Mouse (Mus musculus) hindbrain, embryonic 15.5 days (tissue): Measurements from ENCODE around the gene Rexo4. TPM values are rescaled to one million over a fixed set of nuclear protein-coding genes. Genes with fewer than 3 reads are reported as not detected.

Experiments used
- ATAC-seq: fragments of 200-750 bp; cut with Nextera tagmentation; 2 replicates; pipeline ENCODE4 v1.8.0; 2017; ENCODE audit warnings: low read depth, moderate number of reproducible peaks, moderate TSS enrichment; ENCODE audit not compliant: low FRiP score
- H3K27ac ChIP-seq: fragments of 300-500 bp; sonication (generic); replicated peaks from 2 replicates; pipeline ENCODE4 v1.5.1; 2015; ENCODE audit warnings: mild to moderate bottlenecking, inconsistent platforms
- H3K27me3 ChIP-seq: fragments of 300-500 bp; sonication (generic); 2 replicates; pipeline ENCODE4 v1.6.1; 2015; ENCODE audit warnings: control low read depth, inconsistent platforms
- H3K36me3 ChIP-seq: fragments of 300-500 bp; sonication (generic); 2 replicates; pipeline ENCODE4 v1.6.1; 2015; ENCODE audit warnings: control low read depth, inconsistent platforms
- H3K4me1 ChIP-seq: fragments of 300-500 bp; sonication (generic); replicated peaks from 2 replicates; pipeline ENCODE4 v1.6.1; 2015; ENCODE audit warnings: control low read depth, inconsistent platforms
- H3K4me2 ChIP-seq: fragments of 300-500 bp; sonication (generic); 2 replicates; pipeline ENCODE4 v1.6.1; 2015; ENCODE audit warnings: moderate library complexity, mild to moderate bottlenecking, inconsistent platforms
- H3K4me3 ChIP-seq: fragments of 300-500 bp; sonication (generic); 2 replicates; pipeline ENCODE4 v1.5.1; 2015; ENCODE audit warnings: mild to moderate bottlenecking, inconsistent platforms
- H3K9ac ChIP-seq: fragments of 300-500 bp; sonication (generic); 2 replicates; pipeline ENCODE4 v1.6.1; 2015; ENCODE audit warnings: inconsistent platforms
- H3K9me3 ChIP-seq: fragments of 300-500 bp; sonication (generic); 2 replicates; pipeline ENCODE4 v1.6.1; 2016; ENCODE audit warnings: control low read depth, inconsistent platforms
- WGBS: fragments of 180-500 bp; shearing (Covaris S2); methylation state at CpG from one replicate; pipeline ENCODE4 v1.1.7; 2015; 5-methylcytosine and 5-hydroxymethylcytosine counted together
- polyA plus RNA-seq: library from polyadenylated mRNA; unstranded; fragments of >200 nt; fragmentation: Nextera tagmentation; extraction: Ambion mirVana; gene quantifications from 2 replicates; pipeline ENCODE4 v1.2.1, GENCODE M21; 2015

The Rexo4 gene
- polyA plus RNA-seq, 1 experiment from 2014 or later, result 39.3 TPM

GRCm38 (mm10) chr2:26936425-26936824 lies 27.8 kb downstream of the Rexo4 start:
- H3K27me3 ChIP-seq, result no peaks in the 10 kb centered on the region
- WGBS, result 83% methylated on average over 1 of the region's 1 CpGs
- no peak for ATAC-seq
- H3K36me3 ChIP-seq, result no peaks in the 10 kb centered on the region
- no peaks in the 10 kb centered on the region for H3K9me3 ChIP-seq
- no peak overlapping the region for H3K27ac ChIP-seq
- no peak overlapping the region for H3K4me2 ChIP-seq
- no peak overlapping the region for H3K9ac ChIP-seq
- H3K4me3 ChIP-seq, result no peak overlapping the region
- H3K4me1 ChIP-seq, result peaks cover 12% of the 10 kb centered on the region

GRCm38 (mm10) chr2:26935286-26935685 lies 28.9 kb downstream of the Rexo4 start:
- Histone ChIP-seq H3K36me3 (peaks cover 3% of the 10 kb centered on the region), H3K27me3 (no peaks in the 10 kb centered on the region), H3K9me3 (no peaks in the 10 kb centered on the region), H3K27ac (no peak overlapping the region), H3K9ac (no peak overlapping the region), H3K4me3 (no peak overlapping the region), H3K4me2 (no peak overlapping the region), H3K4me1 (peaks cover 24% of the 10 kb centered on the region)
- ATAC-seq, result no peak
- WGBS, result 98% methylated on average over 2 of the region's 2 CpGs

GRCm38 (mm10) chr2:26933304-26934055 lies 30.7 kb downstream of the Rexo4 start, which contains the start of the genes Surf4 and Stkld1:
Surf4 (minus strand) TSS chr2:26933928.
Stkld1 (plus strand) TSS chr2:26934047.
- Histone ChIP-seq H3K4me3 (peak within 1 kb of the TSS; percentile 89), H3K27me3 (no peaks in the 10 kb centered on the region), H3K9ac (peak within 1 kb of the TSS; percentile 96), H3K36me3 (peaks cover 11% of the 10 kb centered on the region), H3K4me2 (peak within 1 kb of the TSS; percentile 79), H3K4me1 (peaks cover 25% of the 10 kb centered on the region), H3K9me3 (no peaks in the 10 kb centered on the region), H3K27ac (peak within 1 kb of the TSS; percentile 79)
- ATAC-seq, result peak; percentile 96
- WGBS, result 1% methylated on average over 58 of the region's 70 CpGs

- Histone ChIP-seq H3K27ac (peak overlapping the region; percentile 79), H3K9me3 (no peaks in the 10 kb centered on the region), H3K27me3 (no peaks in the 10 kb centered on the region), H3K4me3 (peak overlapping the region; percentile 89), H3K4me2 (peak overlapping the region; percentile 79), H3K9ac (peak overlapping the region; percentile 96), H3K36me3 (peaks cover 16% of the 10 kb centered on the region), H3K4me1 (peaks cover 25% of the 10 kb centered on the region)
- ATAC-seq, result no peak
- WGBS, result 3% methylated on average over 38 of the region's 49 CpGs
Measured at GRCm38 (mm10) chr2:26932473-26933303, 31.5 kb downstream of the Rexo4 start.

- Histone ChIP-seq H3K27ac (no peak overlapping the region), H3K27me3 (no peaks in the 10 kb centered on the region), H3K9me3 (no peaks in the 10 kb centered on the region), H3K36me3 (peaks cover 35% of the 10 kb centered on the region), H3K4me2 (no peak overlapping the region), H3K4me1 (peaks cover 25% of the 10 kb centered on the region), H3K9ac (no peak overlapping the region), H3K4me3 (no peak overlapping the region)
- 33% methylated on average over 1 of the region's 1 CpGs for WGBS
- no peak for ATAC-seq
Measured at GRCm38 (mm10) chr2:26930390-26930789, 33.8 kb downstream of the Rexo4 start.

GRCm38 (mm10) chr2:26927745-26928476 lies 36.3 kb downstream of the Rexo4 start:
- WGBS, result 91% methylated on average over 6 of the region's 6 CpGs

GRCm38 (mm10) chr2:26921784-26922183 lies 42.4 kb downstream of the Rexo4 start:
- peaks cover 88% of the 10 kb centered on the region for H3K36me3 ChIP-seq
- no peak overlapping the region for H3K9ac ChIP-seq
- 84% methylated on average over 9 of the region's 9 CpGs for WGBS
- H3K27ac ChIP-seq, result no peak overlapping the region
- H3K4me3 ChIP-seq, result no peak overlapping the region
- ATAC-seq, result no peak
- no peak overlapping the region for H3K4me2 ChIP-seq
- H3K27me3 ChIP-seq, result no peaks in the 10 kb centered on the region
- H3K9me3 ChIP-seq, result no peaks in the 10 kb centered on the region
- H3K4me1 ChIP-seq, result peaks cover 18% of the 10 kb centered on the region

More at GRCm38 (mm10) chr2:26927745-26928476, 36.3 kb downstream of the Rexo4 start:
- Histone ChIP-seq H3K4me3 (no peak overlapping the region), H3K27me3 (no peaks in the 10 kb centered on the region), H3K36me3 (peaks cover 58% of the 10 kb centered on the region), H3K9me3 (no peaks in the 10 kb centered on the region), H3K9ac (no peak overlapping the region), H3K4me1 (peaks cover 25% of the 10 kb centered on the region), H3K27ac (no peak overlapping the region), H3K4me2 (no peak overlapping the region)
- no peak for ATAC-seq

GRCm38 (mm10) chr2:26920190-26920855 lies 43.9 kb downstream of the Rexo4 start:
- H3K27ac ChIP-seq, result no peak overlapping the region
- no peak overlapping the region for H3K9ac ChIP-seq
- no peaks in the 10 kb centered on the region for H3K27me3 ChIP-seq
- 86% methylated on average over 6 of the region's 6 CpGs for WGBS
- H3K4me3 ChIP-seq, result no peak overlapping the region
- no peaks in the 10 kb centered on the region for H3K9me3 ChIP-seq
- H3K4me1 ChIP-seq, result peaks cover 25% of the 10 kb centered on the region
- ATAC-seq, result no peak
- H3K4me2 ChIP-seq, result no peak overlapping the region
- H3K36me3 ChIP-seq, result peaks cover 74% of the 10 kb centered on the region

GRCm38 (mm10) chr2:26919684-26920083 lies 44.5 kb downstream of the Rexo4 start:
- no peaks in the 10 kb centered on the region for H3K27me3 ChIP-seq
- ATAC-seq, result no peak
- no peaks in the 10 kb centered on the region for H3K9me3 ChIP-seq
- 91% methylated on average over 3 of the region's 3 CpGs for WGBS
- H3K4me1 ChIP-seq, result peaks cover 32% of the 10 kb centered on the region
- peaks cover 69% of the 10 kb centered on the region for H3K36me3 ChIP-seq
- no peak overlapping the region for H3K27ac ChIP-seq
- H3K4me2 ChIP-seq, result no peak overlapping the region
- no peak overlapping the region for H3K4me3 ChIP-seq
- H3K9ac ChIP-seq, result no peak overlapping the region

- Histone ChIP-seq H3K27ac (peak overlapping the region; percentile 89), H3K4me3 (peak overlapping the region; percentile 85), H3K9ac (peak overlapping the region; percentile 82), H3K27me3 (no peaks in the 10 kb centered on the region), H3K4me1 (peaks cover 46% of the 10 kb centered on the region), H3K4me2 (peak overlapping the region; percentile 94), H3K9me3 (no peaks in the 10 kb centered on the region), H3K36me3 (peaks cover 66% of the 10 kb centered on the region)
- no peak for ATAC-seq
- WGBS, result 2% methylated on average over 13 of the region's 13 CpGs
Measured at GRCm38 (mm10) chr2:26916738-26917137, 47.4 kb downstream of the Rexo4 start.

- Histone ChIP-seq H3K9me3 (no peaks in the 10 kb centered on the region), H3K9ac (peak within 1 kb of the TSS; percentile 82), H3K4me2 (peak within 1 kb of the TSS; percentile 94), H3K36me3 (peaks cover 60% of the 10 kb centered on the region), H3K4me3 (peak within 1 kb of the TSS; percentile 85), H3K27ac (peak within 1 kb of the TSS; percentile 89), H3K4me1 (peaks cover 49% of the 10 kb centered on the region), H3K27me3 (no peaks in the 10 kb centered on the region)
- 1% methylated on average over 47 of the region's 47 CpGs for WGBS
- ATAC-seq, result peak; percentile 85
Measured at GRCm38 (mm10) chr2:26915927-26916728, 48.1 kb downstream of the Rexo4 start, which contains the start of the genes Surf2 and Surf1. Surf2 (plus strand) TSS chr2:26916367. Surf1 (minus strand) TSS chr2:26916530.
